Mouse (Mus musculus) forebrain, embryonic 10.5 days (tissue): ENCODE data around the gene Ahnak. TPM values are rescaled to one million over a fixed set of nuclear protein-coding genes. Genes with fewer than 3 reads are reported as not detected.
"Not testable (repeated sequence)": the region's sequence is repeated elsewhere in the genome, so short reads cannot be mapped to it uniquely, and the experiment has no call there.

Experiments used
- DNase-seq: peaks from one replicate; pipeline ENCODE4 v3.0.0-alpha.2; 2017; ENCODE audit warnings: low spot score; ENCODE audit errors: extremely low spot score
- H3K27ac ChIP-seq: fragments of 300-500 bp; sonication (generic); 2 replicates; pipeline ENCODE4 v1.5.1; 2016; ENCODE audit warnings: mild to moderate bottlenecking
- H3K27me3 ChIP-seq: fragments of 300-500 bp; sonication (generic); 2 replicates; pipeline ENCODE4 v1.6.1; 2016; ENCODE audit warnings: mild to moderate bottlenecking; ENCODE audit not compliant: poor library complexity, severe bottlenecking
- H3K36me3 ChIP-seq: fragments of 300-500 bp; sonication (generic); replicated peaks from 2 replicates; pipeline ENCODE4 v1.6.1; 2016; ENCODE audit warnings: mild to moderate bottlenecking, moderate library complexity
- H3K4me1 ChIP-seq: fragments of 300-500 bp; sonication (generic); 2 replicates; pipeline ENCODE4 v1.6.1; 2016
- H3K4me3 ChIP-seq: fragments of 300-500 bp; sonication (generic); 2 replicates; pipeline ENCODE4 v1.5.1; 2016; ENCODE audit warnings: mild to moderate bottlenecking, moderate library complexity
- H3K9me3 ChIP-seq: fragments of 300-500 bp; sonication (generic); 2 replicates; pipeline ENCODE4 v1.6.1; 2016; ENCODE audit warnings: mild to moderate bottlenecking, moderate library complexity
- WGBS: fragments of 180-500 bp; shearing (Covaris S2); methylation state at CpG from one replicate; pipeline ENCODE4 v1.1.7; 2016; 5-methylcytosine and 5-hydroxymethylcytosine counted together
- polyA plus RNA-seq: library from polyadenylated mRNA; unstranded; fragments of >200 nt; fragmentation: Nextera tagmentation; extraction: Ambion mirVana; gene quantifications from 2 replicates; pipeline ENCODE4 v1.2.1, GENCODE M21; 2016

Ahnak gene
- polyA plus RNA-seq, 1 experiment from 2014 or later, result 6.5 TPM

- no peaks in the 10 kb centered on the region for H3K36me3 ChIP-seq
- peak overlapping the region; percentile 73; the same call in 1 of the 2 replicates for H3K4me3 ChIP-seq
- 0 out of 2 replicates have a peak overlapping the region, but pooled peaks have one; percentile 25 for H3K27ac ChIP-seq
- 68% methylated on average over 4 of the region's 4 CpGs for WGBS
- peaks cover 59% of the 10 kb centered on the region for H3K27me3 ChIP-seq
- H3K9me3 ChIP-seq, result no peaks in the 10 kb centered on the region
- DNase-seq, result no peak
- peaks cover 53% of the 10 kb centered on the region for H3K4me1 ChIP-seq
Measured at GRCm38 (mm10) chr19:8991245-8991870, 2.3 kb downstream of the Ahnak start.

- H3K27me3 ChIP-seq, result peaks cover 53% of the 10 kb centered on the region
- no peaks in the 10 kb centered on the region for H3K36me3 ChIP-seq
- 0 out of 2 replicates have a peak overlapping the region, but pooled peaks have one; percentile 49 for H3K27ac ChIP-seq
- WGBS, result 82% methylated on average over 13 of the region's 13 CpGs
- DNase-seq, result no peak
- no peaks in the 10 kb centered on the region for H3K9me3 ChIP-seq
- peaks cover 54% of the 10 kb centered on the region for H3K4me1 ChIP-seq
- H3K4me3 ChIP-seq, result 0 out of 2 replicates have a peak overlapping the region, but pooled peaks have one; percentile 73
Measured at GRCm38 (mm10) chr19:8991871-8992735, 3.0 kb downstream of the Ahnak start.

- DNase-seq, result peak; percentile 68
- 0 out of 2 replicates have a peak overlapping the region, but pooled peaks have one; percentile 49 for H3K27ac ChIP-seq
- 36% methylated on average over 12 of the region's 12 CpGs for WGBS
Measured at GRCm38 (mm10) chr19:8992769-8993624, 3.9 kb downstream of the Ahnak start.

GRCm38 (mm10) chr19:8993625-8993912, 4.5 kb downstream of the Ahnak start:
- no peak overlapping the region for H3K4me3 ChIP-seq
- H3K4me1 ChIP-seq, result peaks cover 51% of the 10 kb centered on the region
- H3K9me3 ChIP-seq, result no peaks in the 10 kb centered on the region
- WGBS, result 61% methylated on average over 2 of the region's 2 CpGs
- no peaks in the 10 kb centered on the region for H3K36me3 ChIP-seq
- peaks cover 38% of the 10 kb centered on the region for H3K27me3 ChIP-seq
- H3K27ac ChIP-seq, result no peak overlapping the region
- DNase-seq, result no peak

More at GRCm38 (mm10) chr19:8992769-8993624, 3.9 kb downstream of the Ahnak start:
- Histone ChIP-seq H3K27me3 (peaks cover 44% of the 10 kb centered on the region), H3K36me3 (no peaks in the 10 kb centered on the region), H3K4me3 (no peak overlapping the region), H3K9me3 (no peaks in the 10 kb centered on the region), H3K4me1 (peaks cover 56% of the 10 kb centered on the region)

GRCm38 (mm10) chr19:8994813-8995607, 5.9 kb downstream of the Ahnak start:
- H3K27me3 ChIP-seq, result peaks cover 24% of the 10 kb centered on the region
- WGBS, result 87% methylated on average over 10 of the region's 10 CpGs
- no peak for DNase-seq
- no peaks in the 10 kb centered on the region for H3K36me3 ChIP-seq
- H3K4me1 ChIP-seq, result peaks cover 36% of the 10 kb centered on the region
- H3K4me3 ChIP-seq, result no peak overlapping the region
- H3K27ac ChIP-seq, result no peak overlapping the region
- no peaks in the 10 kb centered on the region for H3K9me3 ChIP-seq

- H3K4me3 ChIP-seq, result no peak overlapping the region
- 92% methylated on average over 6 of the region's 6 CpGs for WGBS
Measured at GRCm38 (mm10) chr19:8996601-8997000, 7.5 kb downstream of the Ahnak start.

GRCm38 (mm10) chr19:8997546-8997945, 8.5 kb downstream of the Ahnak start:
- no peak overlapping the region for H3K27ac ChIP-seq
- no peaks in the 10 kb centered on the region for H3K27me3 ChIP-seq
- H3K4me3 ChIP-seq, result no peak overlapping the region
- WGBS, result 86% methylated on average over 4 of the region's 4 CpGs
- peaks cover 12% of the 10 kb centered on the region for H3K4me1 ChIP-seq
- no peak for DNase-seq
- no peaks in the 10 kb centered on the region for H3K9me3 ChIP-seq
- H3K36me3 ChIP-seq, result peaks cover 11% of the 10 kb centered on the region

More at GRCm38 (mm10) chr19:8996601-8997000, 7.5 kb downstream of the Ahnak start:
- no peak for DNase-seq
- Histone ChIP-seq H3K27me3 (peaks cover 8% of the 10 kb centered on the region), H3K36me3 (peaks cover 2% of the 10 kb centered on the region), H3K9me3 (no peaks in the 10 kb centered on the region), H3K27ac (no peak overlapping the region), H3K4me1 (peaks cover 20% of the 10 kb centered on the region)

- H3K27me3 ChIP-seq, result no peaks in the 10 kb centered on the region
- H3K4me3 ChIP-seq, result no peak overlapping the region
- H3K36me3 ChIP-seq, result peaks cover 14% of the 10 kb centered on the region
- no peak overlapping the region for H3K27ac ChIP-seq
- DNase-seq, result no peak
- whole genome bisulfite sequencing, result 87% methylated on average over 6 of the region's 6 CpGs
- H3K9me3 ChIP-seq, result no peaks in the 10 kb centered on the region
- peaks cover 7% of the 10 kb centered on the region for H3K4me1 ChIP-seq
Measured at GRCm38 (mm10) chr19:8998546-8998945, 9.5 kb downstream of the Ahnak start.

- H3K4me3 ChIP-seq, result no peak overlapping the region
- H3K27ac ChIP-seq, result no peak overlapping the region
- H3K9me3 ChIP-seq, result no peaks in the 10 kb centered on the region
- H3K36me3 ChIP-seq, result peaks cover 14% of the 10 kb centered on the region
- H3K4me1 ChIP-seq, result peaks cover 7% of the 10 kb centered on the region
- no peak for DNase-seq
- WGBS, result 94% methylated on average over 4 of the region's 4 CpGs
- no peaks in the 10 kb centered on the region for H3K27me3 ChIP-seq
Measured at GRCm38 (mm10) chr19:8999223-8999622, 10.1 kb downstream of the Ahnak start.

GRCm38 (mm10) chr19:9006915-9007314, 17.8 kb downstream of the Ahnak start:
- H3K9me3 ChIP-seq, H3K4me1 ChIP-seq, H3K27me3 ChIP-seq, H3K27ac ChIP-seq, H3K4me3 ChIP-seq, DNase-seq: not testable (repeated sequence)
- 92% methylated on average over 2 of the region's 2 CpGs for WGBS
- H3K36me3 ChIP-seq, result peaks cover 13% of the 10 kb centered on the region

- H3K27ac ChIP-seq, result no peak overlapping the region
- H3K27me3 ChIP-seq, result no peaks in the 10 kb centered on the region
- no peak for DNase-seq
- no peaks in the 10 kb centered on the region for H3K9me3 ChIP-seq
- H3K4me1 ChIP-seq, result no peaks in the 10 kb centered on the region
- H3K4me3 ChIP-seq, result no peak overlapping the region
- no peaks in the 10 kb centered on the region for H3K36me3 ChIP-seq
- 90% methylated on average over 3 of the region's 3 CpGs for WGBS
Measured at GRCm38 (mm10) chr19:9019298-9019697, 30.2 kb downstream of the Ahnak start.
